Mouse (Mus musculus) cortical plate, adult 2 months (tissue): ENCODE data around the gene Slc16a11.

ENCODE experiments used
- CTCF ChIP-seq: fragments of 200-500 bp; IDR thresholded peaks from 2 replicates; pipeline ENCODE4 v1.5.1; 2011; ENCODE audit warnings: mild to moderate bottlenecking, control low read depth, low read length; ENCODE audit not compliant: insufficient read depth; ENCODE audit errors: extremely low read depth
- POLR2A ChIP-seq: fragments of 200-500 bp; IDR thresholded peaks from 2 replicates; pipeline ENCODE4 v1.6.1; 2011; ENCODE audit warnings: mild to moderate bottlenecking, low read length, control low read depth; ENCODE audit not compliant: insufficient read depth; ENCODE audit errors: extremely low read depth

DNA sequence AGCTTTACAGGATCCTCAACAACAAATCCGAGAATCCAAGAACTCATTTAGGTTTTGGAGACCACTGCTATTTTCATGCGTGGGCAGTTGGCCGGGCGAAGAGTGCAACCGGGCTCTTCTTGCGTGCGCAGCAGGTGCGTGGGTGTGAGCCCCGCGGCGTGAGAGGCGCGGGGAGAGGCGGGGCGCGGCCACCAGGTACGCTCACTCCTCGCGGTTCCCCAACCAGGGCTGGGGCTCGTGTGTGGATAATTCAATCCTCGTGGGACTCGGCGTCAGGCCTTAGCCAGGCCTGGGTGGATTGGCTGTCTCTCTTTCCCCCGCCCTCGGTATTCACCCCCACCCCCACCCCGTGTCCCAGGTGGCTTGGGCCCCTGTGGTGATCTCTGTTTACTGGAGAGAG is 1.2 kb downstream of the Slc16a11 start:
- no peak for TF ChIP-seq CTCF
- no peak for TF ChIP-seq POLR2A
